Mouse (Mus musculus) left cerebral cortex, adult 8-10 months (tissue): ENCODE measurements around the gene Gm11115. TPM values are rescaled to one million over a fixed set of nuclear protein-coding genes. Genes with fewer than 3 reads are reported as not detected.

Experiments used
- DNase-seq, 2 experiments: peaks; one replicate each; pipeline ENCODE4 v3.0.0; 2022; ENCODE audit warnings: low spot score in 2 of 2
- total RNA-seq, 4 experiments: library from RNA; stranded (reverse); gene quantifications; 2 replicates each; pipeline ENCODE4 v1.2.4; 2022

Gene Gm11115
- not detected for total RNA-seq

GRCm38 (mm10) chr5:88153999-88154398 lies at the start of gene Gm11115:
Gene Gm11115 (minus strand): TSS chr5:88154099.
- no peak for DNase-seq

- no peak for DNase-seq
Measured at GRCm38 (mm10) chr5:88111430-88111829, 42.5 kb downstream of the Gm11115 start, which contains the start of gene Gm11116. Gene Gm11116 (minus strand): TSS chr5:88111530.

Other genes starting within 250 kb of the Gm11115 start
- not detected for gene Csn3, start 228.5 kb downstream of the Gm11115 start, total RNA-seq
- gene 2310003L06Rik, start 184.6 kb downstream of the Gm11115 start, total RNA-seq: not detected
- gene Gm28434, start 184.6 kb downstream of the Gm11115 start, total RNA-seq: not detected
- not detected for gene Cabs1, start 174.7 kb downstream of the Gm11115 start, total RNA-seq
- gene Smr3a, start 151.6 kb downstream of the Gm11115 start, total RNA-seq: not detected
- not detected for gene Smr2, start 67.5 kb downstream of the Gm11115 start, total RNA-seq
- not detected for gene Gm11116, start 42.6 kb downstream of the Gm11115 start, total RNA-seq
- not detected for gene Gm7714, start 114.8 kb upstream of the Gm11115 start, total RNA-seq
- not detected for gene Prol1, start 163.2 kb upstream of the Gm11115 start, total RNA-seq
- gene Amtn, start 222.0 kb upstream of the Gm11115 start, total RNA-seq: not detected